Mouse (Mus musculus): Measurements from ENCODE around the gene Ms4a15. TPM values are rescaled to one million over a fixed set of nuclear protein-coding genes. Genes with fewer than 3 reads are reported as not detected.

The Ms4a15 gene
- polyA plus RNA-seq, 1 experiment from 2014 or later, result not detected

- H3K27me3 ChIP-seq, result no peaks in the 10 kb centered on the region
- no peak overlapping the region for H3K9ac ChIP-seq
- no peak for ATAC-seq (ENCODE audit: insufficient read depth)
- WGBS (ENCODE audit: insufficient replicate concordance), result 18% methylated on average over 14 of the region's 14 CpGs
- H3K4me1 ChIP-seq (replicated peaks), result peaks cover 7% of the 10 kb centered on the region
- no peak overlapping the region for H3K4me3 ChIP-seq (replicated peaks)
- peak overlapping the region; percentile 27; the same call in 1 of the 2 replicates for H3K4me2 ChIP-seq
- H3K36me3 ChIP-seq (replicated peaks), result no peaks in the 10 kb centered on the region
- H3K27ac ChIP-seq (replicated peaks), result no peak overlapping the region
- no peaks in the 10 kb centered on the region for H3K9me3 ChIP-seq (replicated peaks)
These were observed 9.9 kb downstream of the Ms4a15 start for GRCm38 (mm10) chr19:10983146-10983545.

GRCm38 (mm10) chr19:10980210-10980609 is 12.8 kb downstream of the Ms4a15 start:
- Histone ChIP-seq H3K36me3 (replicated peaks) (no peaks in the 10 kb centered on the region), H3K27me3 (no peaks in the 10 kb centered on the region), H3K4me1 (replicated peaks) (peaks cover 7% of the 10 kb centered on the region), H3K9ac (no peak overlapping the region), H3K4me2 (peak overlapping the region; percentile 27; the same call in 1 of the 2 replicates), H3K4me3 (replicated peaks) (no peak overlapping the region), H3K27ac (replicated peaks) (no peak overlapping the region), H3K9me3 (replicated peaks) (no peaks in the 10 kb centered on the region)
- WGBS (ENCODE audit: insufficient replicate concordance), result 51% methylated on average over 5 of the region's 5 CpGs
- ATAC-seq (ENCODE audit: insufficient read depth), result no peak

- H3K36me3 ChIP-seq (replicated peaks), result no peaks in the 10 kb centered on the region
- peak overlapping the region; percentile 46 for H3K4me2 ChIP-seq
- no peak overlapping the region for H3K27ac ChIP-seq (replicated peaks)
- no peak overlapping the region for H3K9ac ChIP-seq
- H3K4me1 ChIP-seq (replicated peaks), result peaks cover 7% of the 10 kb centered on the region
- 6% methylated on average over 18 of the region's 18 CpGs for WGBS (ENCODE audit: insufficient replicate concordance)
- H3K27me3 ChIP-seq, result no peaks in the 10 kb centered on the region
- no peaks in the 10 kb centered on the region for H3K9me3 ChIP-seq (replicated peaks)
- no peak overlapping the region for H3K4me3 ChIP-seq (replicated peaks)
- peak; percentile 44 for ATAC-seq (ENCODE audit: insufficient read depth)
These were observed 13.6 kb downstream of the Ms4a15 start for GRCm38 (mm10) chr19:10979184-10980168.

GRCm38 (mm10) chr19:10976318-10976717 is 16.7 kb downstream of the Ms4a15 start:
- Histone ChIP-seq H3K9ac (no peak overlapping the region), H3K4me1 (replicated peaks) (peaks cover 7% of the 10 kb centered on the region), H3K27me3 (no peaks in the 10 kb centered on the region), H3K27ac (replicated peaks) (no peak overlapping the region), H3K36me3 (replicated peaks) (no peaks in the 10 kb centered on the region), H3K4me2 (no peak overlapping the region), H3K9me3 (replicated peaks) (no peaks in the 10 kb centered on the region), H3K4me3 (replicated peaks) (no peak overlapping the region)
- no peak for ATAC-seq (ENCODE audit: insufficient read depth)
- 33% methylated on average over 4 of the region's 4 CpGs for WGBS (ENCODE audit: insufficient replicate concordance)

- Histone ChIP-seq H3K4me1 (replicated peaks) (peaks cover 7% of the 10 kb centered on the region), H3K4me2 (no peak overlapping the region), H3K9me3 (replicated peaks) (no peaks in the 10 kb centered on the region), H3K27me3 (no peaks in the 10 kb centered on the region), H3K4me3 (replicated peaks) (no peak overlapping the region), H3K9ac (no peak overlapping the region), H3K27ac (replicated peaks) (no peak overlapping the region), H3K36me3 (replicated peaks) (no peaks in the 10 kb centered on the region)
- 61% methylated on average over 2 of the region's 2 CpGs for WGBS (ENCODE audit: insufficient replicate concordance)
- ATAC-seq (ENCODE audit: insufficient read depth), result no peak
These were observed 17.9 kb downstream of the Ms4a15 start for GRCm38 (mm10) chr19:10975187-10975586.

- H3K36me3 ChIP-seq (replicated peaks), result no peaks in the 10 kb centered on the region
- no peaks in the 10 kb centered on the region for H3K27me3 ChIP-seq
- H3K4me3 ChIP-seq (replicated peaks), result no peak within 1 kb of the TSS
- WGBS (ENCODE audit: insufficient replicate concordance), result 47% methylated on average over 4 of the region's 4 CpGs
- ATAC-seq (ENCODE audit: insufficient read depth), result no peak
- H3K4me1 ChIP-seq (replicated peaks), result peaks cover under 1% of the 10 kb centered on the region; the same call in 1 of the 2 replicates
- no peaks in the 10 kb centered on the region for H3K9me3 ChIP-seq (replicated peaks)
- H3K9ac ChIP-seq, result no peak within 1 kb of the TSS
- no peak within 1 kb of the TSS for H3K4me2 ChIP-seq
- H3K27ac ChIP-seq (replicated peaks), result no peak within 1 kb of the TSS
These were observed 18.7 kb downstream of the Ms4a15 start, which contains the start of gene Ms4a10 for GRCm38 (mm10) chr19:10974238-10974865. Gene Ms4a10 (minus strand): TSS chr19:10974670.

GRCm38 (mm10) chr19:10973187-10973586 is 19.9 kb downstream of the Ms4a15 start:
- ATAC-seq (ENCODE audit: insufficient read depth), result no peak; the same call in 1 of the 2 replicates
- H3K9ac ChIP-seq, result no peak overlapping the region
- H3K27ac ChIP-seq (replicated peaks), result no peak overlapping the region
- no peaks in the 10 kb centered on the region for H3K9me3 ChIP-seq (replicated peaks)
- no peaks in the 10 kb centered on the region for H3K4me1 ChIP-seq (replicated peaks)
- WGBS (ENCODE audit: insufficient replicate concordance), result 60% methylated on average over 2 of the region's 2 CpGs
- no peaks in the 10 kb centered on the region for H3K36me3 ChIP-seq (replicated peaks)
- H3K27me3 ChIP-seq, result no peaks in the 10 kb centered on the region
- no peak overlapping the region for H3K4me2 ChIP-seq
- no peak overlapping the region for H3K4me3 ChIP-seq (replicated peaks)

- H3K4me3 ChIP-seq (replicated peaks), result no peak overlapping the region
- no peak for ATAC-seq (ENCODE audit: insufficient read depth)
- no peak overlapping the region for H3K9ac ChIP-seq
- no peak overlapping the region for H3K4me2 ChIP-seq
- no peaks in the 10 kb centered on the region for H3K9me3 ChIP-seq (replicated peaks)
- no peaks in the 10 kb centered on the region for H3K36me3 ChIP-seq (replicated peaks)
- no peaks in the 10 kb centered on the region for H3K27me3 ChIP-seq
- WGBS (ENCODE audit: insufficient replicate concordance), result 59% methylated on average over 3 of the region's 3 CpGs
- H3K27ac ChIP-seq (replicated peaks), result no peak overlapping the region
- no peaks in the 10 kb centered on the region for H3K4me1 ChIP-seq (replicated peaks)
These were observed 20.4 kb downstream of the Ms4a15 start for GRCm38 (mm10) chr19:10972660-10973059.

- Histone ChIP-seq H3K4me1 (replicated peaks) (no peaks in the 10 kb centered on the region), H3K4me2 (no peak overlapping the region), H3K9ac (no peak overlapping the region), H3K36me3 (replicated peaks) (no peaks in the 10 kb centered on the region), H3K4me3 (replicated peaks) (no peak overlapping the region), H3K27me3 (no peaks in the 10 kb centered on the region), H3K9me3 (replicated peaks) (no peaks in the 10 kb centered on the region), H3K27ac (replicated peaks) (no peak overlapping the region)
- no peak for ATAC-seq (ENCODE audit: insufficient read depth)
- 19% methylated on average over 3 of the region's 3 CpGs for WGBS (ENCODE audit: insufficient replicate concordance)
These were observed 22.6 kb downstream of the Ms4a15 start for GRCm38 (mm10) chr19:10970457-10970856.

- no peak overlapping the region for H3K27ac ChIP-seq (replicated peaks)
- H3K4me2 ChIP-seq, result no peak overlapping the region
- H3K4me3 ChIP-seq (replicated peaks), result no peak overlapping the region
- 66% methylated on average over 7 of the region's 7 CpGs for WGBS (ENCODE audit: insufficient replicate concordance)
- no peaks in the 10 kb centered on the region for H3K4me1 ChIP-seq (replicated peaks)
- no peak for ATAC-seq (ENCODE audit: insufficient read depth)
- H3K27me3 ChIP-seq, result no peaks in the 10 kb centered on the region
- H3K36me3 ChIP-seq (replicated peaks), result no peaks in the 10 kb centered on the region
- no peak overlapping the region for H3K9ac ChIP-seq
- no peaks in the 10 kb centered on the region for H3K9me3 ChIP-seq (replicated peaks)
These were observed 24.5 kb downstream of the Ms4a15 start for GRCm38 (mm10) chr19:10968578-10968977.

GRCm38 (mm10) chr19:10965721-10966120 is 27.3 kb downstream of the Ms4a15 start:
- Histone ChIP-seq H3K36me3 (replicated peaks) (no peaks in the 10 kb centered on the region), H3K4me2 (no peak overlapping the region), H3K4me3 (replicated peaks) (no peak overlapping the region), H3K9me3 (replicated peaks) (no peaks in the 10 kb centered on the region), H3K9ac (no peak overlapping the region), H3K27ac (replicated peaks) (no peak overlapping the region), H3K27me3 (peaks cover 5% of the 10 kb centered on the region; the same call in 1 of the 2 replicates), H3K4me1 (replicated peaks) (no peaks in the 10 kb centered on the region)
- ATAC-seq (ENCODE audit: insufficient read depth), result no peak
- 66% methylated on average over 7 of the region's 7 CpGs for WGBS (ENCODE audit: insufficient replicate concordance)

Measured in liver, embryonic 15.5 days (tissue).